Mouse (Mus musculus) stomach, postnatal 0 days (tissue): Measurements from ENCODE around the gene Cyb5d1. TPM values are rescaled to one million over a fixed set of nuclear protein-coding genes. Genes with fewer than 3 reads are reported as not detected.
A peak's percentile ranks its signal among the peaks of the same experiment; 100 is the strongest.

Experiments used
- ATAC-seq: fragments of 200-750 bp; cut with Nextera tagmentation; 2 replicates; pipeline ENCODE4 v1.8.0; 2017; ENCODE audit not compliant: low FRiP score, low TSS enrichment
- DNase-seq: peaks from one replicate; pipeline ENCODE4 v3.0.0-alpha.2; 2016; ENCODE audit warnings: low spot score
- H3K27ac ChIP-seq: fragments of 300-500 bp; sonication (generic); replicated peaks from 2 replicates; pipeline ENCODE4 v1.5.1; 2014; ENCODE audit warnings: mild to moderate bottlenecking, control low read depth
- H3K27me3 ChIP-seq: fragments of 300-500 bp; sonication (generic); 2 replicates; pipeline ENCODE4 v1.6.1; 2014; ENCODE audit warnings: low read length; ENCODE audit not compliant: control insufficient read depth, insufficient read depth
- H3K36me3 ChIP-seq: fragments of 300-500 bp; sonication (generic); 2 replicates; pipeline ENCODE4 v1.6.1; 2014; ENCODE audit warnings: low read length, mixed read lengths; ENCODE audit not compliant: control insufficient read depth, insufficient read depth
- H3K4me1 ChIP-seq: fragments of 300-500 bp; sonication (generic); replicated peaks from 2 replicates; pipeline ENCODE4 v1.6.1; 2014; ENCODE audit warnings: antibody characterized with exemption; ENCODE audit not compliant: control insufficient read depth, insufficient read depth
- H3K4me2 ChIP-seq: fragments of 300-500 bp; sonication (generic); replicated peaks from 2 replicates; pipeline ENCODE4 v1.6.1; 2014; ENCODE audit warnings: low read depth, mild to moderate bottlenecking, control low read depth, moderate library complexity
- H3K4me3 ChIP-seq: fragments of 300-500 bp; sonication (generic); 2 replicates; pipeline ENCODE4 v1.5.1; 2014; ENCODE audit warnings: low read depth, low read length, control low read depth
- H3K9ac ChIP-seq: fragments of 300-500 bp; sonication (generic); 2 replicates; pipeline ENCODE4 v1.6.1; 2014; ENCODE audit warnings: mild to moderate bottlenecking, low read length, control low read depth, mixed read lengths
- H3K9me3 ChIP-seq: fragments of 300-500 bp; sonication (generic); 2 replicates; pipeline ENCODE4 v1.6.1; 2016; ENCODE audit warnings: low read length; ENCODE audit not compliant: control insufficient read depth
- CTCF ChIP-seq: IDR thresholded peaks from 2 replicates; pipeline ENCODE4 v1.5.1; 2016; ENCODE audit warnings: antibody characterized with exemption, low read depth, mild to moderate bottlenecking, moderate library complexity
- EP300 ChIP-seq: optimal IDR thresholded peaks from 2 replicates; pipeline ENCODE3; 2016; ENCODE audit warnings: antibody characterized with exemption
- WGBS: fragments of 180-500 bp; shearing (Covaris S2); extraction: QIAGEN DNeasy Blood & Tissue Kit; methylation state at CpG from one replicate; pipeline ENCODE4 v1.1.7; 2014; 5-methylcytosine and 5-hydroxymethylcytosine counted together
- polyA plus RNA-seq: library from polyadenylated mRNA; unstranded; fragments of >200 nt; fragmentation: Nextera tagmentation; extraction: Ambion mirVana; gene quantifications from 2 replicates; pipeline ENCODE4 v1.2.1, GENCODE M21; 2015

The Cyb5d1 gene
- polyA plus RNA-seq, 1 experiment from 2014 or later: 9.1 TPM

DNA sequence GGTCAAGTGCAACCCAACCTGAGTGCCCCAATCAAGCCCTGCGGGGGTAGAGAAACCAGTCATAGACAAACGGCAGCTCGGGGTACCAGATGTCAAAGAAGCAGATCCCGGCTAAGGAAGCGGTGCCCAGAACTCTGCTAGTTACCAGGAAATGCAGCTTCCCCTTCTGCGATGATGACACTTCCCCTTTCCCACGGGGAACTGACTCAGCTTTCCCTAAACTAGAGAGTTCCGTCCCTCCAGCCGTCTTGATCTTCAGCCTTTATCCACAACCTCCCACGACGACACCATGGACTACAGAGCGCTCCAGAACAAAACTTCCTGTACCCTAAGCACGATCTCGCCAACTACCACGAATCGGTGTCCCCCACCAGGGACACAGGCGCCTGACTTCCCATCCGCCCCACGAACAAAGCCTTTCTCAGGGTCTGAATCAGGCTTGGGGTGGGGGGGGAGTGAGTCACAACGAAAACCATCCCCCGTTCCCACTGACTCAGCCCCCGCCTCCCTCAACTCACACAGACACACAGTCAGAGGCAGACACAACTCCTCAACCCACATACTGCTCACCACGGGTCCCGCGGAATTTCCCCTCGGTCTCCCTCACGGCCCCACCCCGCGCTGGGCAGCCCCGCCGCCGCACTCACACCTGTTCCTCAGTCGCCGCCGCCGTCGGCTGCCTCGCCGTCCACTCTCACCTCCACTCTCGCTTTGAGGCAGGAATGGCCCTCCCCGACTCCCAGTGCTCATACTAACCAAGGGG lies 15.1 kb upstream of the Cyb5d1 start:
- H3K27me3 ChIP-seq: no peaks in the 10 kb centered on the region
- ATAC-seq: peak; percentile 19
- H3K4me2 ChIP-seq: peak overlapping the region; percentile 95
- peaks cover 21% of the 10 kb centered on the region for H3K4me1 ChIP-seq
- peak; percentile 76 for DNase-seq
- H3K9ac ChIP-seq: peak overlapping the region; percentile 84
- under 1% methylated on average over 38 of the region's 41 CpGs for WGBS
- peak overlapping the region; percentile 73 for H3K4me3 ChIP-seq
- peaks cover 20% of the 10 kb centered on the region for H3K36me3 ChIP-seq
- H3K9me3 ChIP-seq: no peaks in the 10 kb centered on the region
- TF ChIP-seq CTCF (no peak), EP300 (peak; percentile 22)
- H3K27ac ChIP-seq: peak overlapping the region; percentile 99

GRCm38 (mm10) chr11:69410045-69410309 lies 14.5 kb upstream of the Cyb5d1 start:
- Histone ChIP-seq H3K9me3 (no peaks in the 10 kb centered on the region), H3K27me3 (no peaks in the 10 kb centered on the region), H3K27ac (peak overlapping the region; percentile 99), H3K36me3 (peaks cover 25% of the 10 kb centered on the region), H3K4me3 (peak overlapping the region; percentile 73), H3K4me2 (peak overlapping the region; percentile 95), H3K9ac (peak overlapping the region; percentile 84), H3K4me1 (peaks cover 21% of the 10 kb centered on the region)
- under 1% methylated on average over 18 of the region's 18 CpGs for WGBS
- DNase-seq (no peak), ATAC-seq (no peak)
- TF ChIP-seq CTCF (no peak), EP300 (no peak)

DNA sequence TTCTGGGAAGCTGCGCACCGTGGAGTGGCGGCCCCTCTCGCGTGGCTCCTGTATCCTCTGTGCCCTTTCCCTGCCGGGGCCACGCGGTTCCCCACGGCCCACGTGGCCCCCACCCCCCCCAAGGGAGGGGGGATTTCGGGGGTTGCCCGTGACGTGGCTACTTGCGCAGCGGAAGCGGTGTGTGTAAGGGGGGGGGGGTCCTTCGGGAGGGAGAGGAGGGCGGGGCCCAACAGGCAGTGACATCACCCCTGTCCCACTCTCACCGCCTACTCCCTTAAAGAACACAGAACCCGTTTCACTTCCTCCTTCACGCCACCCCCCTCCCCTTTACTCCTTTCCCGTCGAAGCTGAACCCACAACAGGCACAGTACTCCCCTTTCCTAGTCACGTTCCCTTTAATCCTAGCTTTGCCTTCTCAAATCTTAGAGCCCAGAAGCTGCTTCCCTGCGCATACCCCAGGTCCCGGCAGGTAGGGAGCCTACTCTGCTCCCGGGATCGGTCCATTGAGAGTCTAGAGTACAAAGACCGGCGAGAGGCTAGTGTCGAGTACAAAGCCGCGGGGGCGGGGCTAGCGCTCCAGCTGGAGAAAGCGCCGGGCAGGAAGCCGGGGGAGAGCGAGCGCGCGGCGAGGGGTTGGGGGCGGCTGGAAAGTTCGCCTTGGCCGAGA lies 14.1 kb upstream of the Cyb5d1 start:
- Histone ChIP-seq H3K4me1 (peaks cover 20% of the 10 kb centered on the region), H3K4me3 (peak overlapping the region; percentile 73), H3K27me3 (no peaks in the 10 kb centered on the region), H3K27ac (peak overlapping the region; percentile 99), H3K36me3 (peaks cover 27% of the 10 kb centered on the region), H3K9me3 (no peaks in the 10 kb centered on the region), H3K4me2 (peak overlapping the region; percentile 95), H3K9ac (peak overlapping the region; percentile 84)
- TF ChIP-seq EP300: no peak
- TF ChIP-seq CTCF: no peak
- under 1% methylated on average over 43 of the region's 46 CpGs for WGBS
- ATAC-seq: peak; percentile 61
- peak; percentile 92 for DNase-seq

GRCm38 (mm10) chr11:69408541-69409377 lies 13.3 kb upstream of the Cyb5d1 start:
- Histone ChIP-seq H3K36me3 (peaks cover 35% of the 10 kb centered on the region), H3K4me2 (peak overlapping the region; percentile 95), H3K9ac (peak overlapping the region; percentile 84), H3K4me1 (peaks cover 15% of the 10 kb centered on the region), H3K4me3 (peak overlapping the region; percentile 73), H3K27ac (peak overlapping the region; percentile 99), H3K9me3 (no peaks in the 10 kb centered on the region), H3K27me3 (no peaks in the 10 kb centered on the region)
- DNase-seq: peak; percentile 84
- ATAC-seq: peak; percentile 70
- TF ChIP-seq EP300 (no peak), CTCF (peak; percentile 23; the same call in 1 of the 2 replicates)
- under 1% methylated on average over 33 of the region's 33 CpGs for WGBS

GRCm38 (mm10) chr11:69407724-69408004 lies 12.2 kb upstream of the Cyb5d1 start:
- H3K27me3 ChIP-seq: no peaks in the 10 kb centered on the region
- TF ChIP-seq CTCF (no peak), EP300 (no peak)
- H3K4me3 ChIP-seq: no peak overlapping the region
- H3K4me1 ChIP-seq: peaks cover 11% of the 10 kb centered on the region
- peaks cover 40% of the 10 kb centered on the region for H3K36me3 ChIP-seq
- H3K9ac ChIP-seq: no peak overlapping the region
- no peak overlapping the region for H3K4me2 ChIP-seq
- no peak overlapping the region for H3K27ac ChIP-seq
- 82% methylated on average over 4 of the region's 4 CpGs for WGBS
- no peak for DNase-seq
- no peaks in the 10 kb centered on the region for H3K9me3 ChIP-seq
- no peak for ATAC-seq
